Mouse (Mus musculus): ENCODE measurements around the gene Atrn.
"Not testable (repeated sequence)": the region's sequence is repeated elsewhere in the genome, so short reads cannot be mapped to it uniquely, and the experiment has no call there.

Gene Atrn

GRCm38 (mm10) chr2:130950548-130950947 lies 44.3 kb downstream of the Atrn start:
- DNase-seq (ENCODE audit: low read depth in 2 of 2, low spot score in 2 of 2), result peak; percentile 46 to 74

- DNase-seq (ENCODE audit: low read depth in 2 of 2, low spot score in 2 of 2), result no peak
These were observed 52.6 kb downstream of the Atrn start for GRCm38 (mm10) chr2:130958906-130959305.

DNA sequence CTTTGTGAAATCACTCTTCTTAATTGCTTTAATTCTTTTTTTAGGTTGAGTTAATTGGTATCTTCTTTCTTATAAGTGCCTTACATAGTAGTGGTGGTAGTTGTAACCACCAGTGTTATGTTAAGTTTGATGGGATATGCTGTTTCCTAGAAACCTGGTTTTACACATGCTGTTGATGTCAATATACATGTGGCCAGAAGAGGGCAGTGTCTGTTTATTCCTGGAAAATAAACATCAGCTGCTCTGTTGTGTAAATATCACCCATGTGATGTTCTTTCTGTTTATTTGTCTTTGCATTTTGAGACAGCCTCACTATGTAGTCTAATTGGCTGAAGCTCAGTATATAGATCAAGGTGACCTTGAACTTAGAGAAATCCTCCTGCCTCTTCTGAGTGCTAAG lies 55.6 kb downstream of the Atrn start:
- DNase-seq (ENCODE audit: low read depth in 2 of 2, low spot score in 2 of 2), result no peak

- DNase-seq (ENCODE audit: low read depth in 2 of 2, low spot score in 2 of 2), result no peak
These were observed 58.7 kb downstream of the Atrn start for GRCm38 (mm10) chr2:130965042-130965441.

DNA sequence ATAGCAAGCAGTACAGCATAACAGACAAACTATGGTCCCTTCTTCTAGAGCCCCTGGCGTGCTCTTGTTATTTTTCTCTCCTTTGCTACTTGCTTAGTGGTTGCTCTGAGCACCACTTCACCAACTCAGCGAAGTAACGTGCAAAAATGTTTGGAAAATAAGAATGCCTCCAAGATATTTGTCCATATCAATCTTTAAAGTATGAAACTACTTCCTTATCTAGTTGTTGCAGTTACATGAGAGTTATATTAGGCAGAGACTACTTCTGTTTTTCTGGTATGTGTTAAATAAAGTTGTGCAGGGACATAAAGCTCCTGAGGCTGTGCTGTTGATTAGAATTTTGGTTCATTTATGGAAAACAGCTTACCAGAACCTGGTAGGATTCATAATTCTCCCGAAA lies 64.7 kb downstream of the Atrn start:
- DNase-seq (ENCODE audit: low read depth in 2 of 2, low spot score in 2 of 2), result no peak

DNA sequence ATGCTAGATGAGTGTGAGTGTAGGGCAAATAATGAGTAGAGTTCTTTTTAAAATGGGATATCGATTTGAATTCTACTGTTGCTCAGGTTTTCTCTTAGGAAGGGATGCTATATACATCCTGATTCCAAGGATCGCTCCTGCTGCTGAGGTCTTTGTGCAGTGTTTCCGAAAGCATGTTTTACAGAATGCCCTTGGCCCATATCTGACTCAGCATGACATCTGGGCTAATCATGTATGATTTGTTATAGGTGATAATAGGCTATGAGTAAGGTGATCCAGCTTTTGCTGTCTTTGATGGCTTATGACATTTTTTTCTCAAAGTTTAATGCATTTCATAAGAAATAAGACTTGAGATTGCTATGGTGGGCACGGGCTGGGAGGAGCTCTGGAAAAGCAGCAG lies 66.1 kb downstream of the Atrn start:
- DNase-seq (ENCODE audit: low read depth in 2 of 2, low spot score in 2 of 2), result no peak

DNA sequence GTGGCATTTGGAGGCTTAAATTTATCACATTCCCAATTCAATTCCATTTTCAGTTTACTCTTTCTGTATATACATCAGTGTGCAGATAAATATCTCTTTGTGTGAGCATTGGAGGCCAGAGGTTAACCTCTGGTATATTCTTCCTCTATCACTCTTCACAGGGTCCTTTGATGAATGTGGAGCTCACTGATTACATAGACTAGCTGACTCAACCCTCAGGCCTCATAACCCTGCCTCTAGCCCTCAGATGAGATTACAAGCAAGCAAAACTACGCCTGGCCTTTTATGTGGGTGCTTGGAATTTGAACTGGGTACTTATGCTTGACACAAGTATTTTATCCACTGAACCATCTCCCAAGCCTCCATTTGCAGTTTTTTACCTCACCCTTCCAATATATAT lies 68.6 kb downstream of the Atrn start:
- no peak for DNase-seq (ENCODE audit: low read depth in 2 of 2, low spot score in 2 of 2)

DNA sequence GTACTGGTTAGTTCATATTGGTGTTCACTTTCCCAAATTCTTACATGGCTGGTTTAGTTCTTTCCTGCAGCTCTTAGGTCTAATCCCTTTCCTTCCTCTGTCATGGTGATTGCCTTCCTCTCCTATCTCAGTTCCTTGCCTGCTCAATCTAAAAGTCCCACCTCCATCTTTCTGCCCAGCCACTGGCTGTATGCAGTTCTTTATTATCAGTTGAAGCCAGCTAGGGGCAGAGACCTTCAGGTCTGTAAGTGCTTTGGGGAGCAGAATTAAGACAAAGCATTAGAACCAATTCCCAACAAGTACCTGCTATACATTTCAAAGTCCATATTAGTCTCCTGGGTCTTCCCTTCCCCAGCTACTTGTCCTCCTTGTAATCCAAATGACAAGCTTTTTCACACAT lies 71.3 kb downstream of the Atrn start:
- DNase-seq (ENCODE audit: low read depth in 2 of 2, low spot score in 2 of 2), result no peak

DNA sequence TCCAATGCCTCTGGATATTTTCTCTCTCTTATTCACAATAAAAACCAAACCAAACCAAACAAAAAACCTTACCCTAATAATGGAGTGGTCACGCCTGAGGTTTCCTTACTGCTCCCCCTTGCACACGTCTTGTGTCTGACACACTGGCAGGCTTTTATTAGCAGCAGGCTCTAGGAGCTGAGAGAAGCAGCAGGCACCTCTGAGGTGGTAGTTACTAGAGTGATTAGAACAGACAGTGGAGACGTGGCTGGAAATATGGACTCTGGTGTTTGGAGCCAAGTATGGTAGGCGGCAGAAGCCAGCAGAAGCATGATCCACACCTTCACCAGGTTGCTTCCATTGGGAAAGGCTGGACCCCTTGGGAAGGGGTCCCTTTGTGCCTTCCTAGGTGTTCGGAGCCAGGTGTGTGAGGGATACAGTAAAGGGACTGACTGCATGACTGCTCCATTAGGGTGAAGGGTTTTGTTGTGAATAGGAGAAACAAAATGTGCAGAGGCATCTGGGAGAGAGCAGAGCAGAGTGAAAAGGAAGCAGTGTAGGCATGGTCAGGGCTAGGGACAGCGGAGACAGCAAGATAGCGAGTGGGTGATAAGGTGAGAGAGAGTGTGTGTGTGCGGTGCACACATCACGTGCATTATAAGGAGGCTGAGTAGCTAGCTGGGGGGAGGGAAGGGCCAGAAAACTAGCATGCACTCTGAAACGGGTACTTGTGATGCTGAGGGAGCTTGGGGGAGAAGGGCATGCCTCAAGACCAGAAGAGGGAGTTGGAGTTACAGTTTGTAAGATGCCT lies 72.0 kb downstream of the Atrn start:
- no peak for DNase-seq (ENCODE audit: low read depth in 2 of 2, low spot score in 2 of 2)

GRCm38 (mm10) chr2:130979138-130979537 lies 72.8 kb downstream of the Atrn start:
- DNase-seq (ENCODE audit: low read depth in 2 of 2, low spot score in 2 of 2), result no peak

DNA sequence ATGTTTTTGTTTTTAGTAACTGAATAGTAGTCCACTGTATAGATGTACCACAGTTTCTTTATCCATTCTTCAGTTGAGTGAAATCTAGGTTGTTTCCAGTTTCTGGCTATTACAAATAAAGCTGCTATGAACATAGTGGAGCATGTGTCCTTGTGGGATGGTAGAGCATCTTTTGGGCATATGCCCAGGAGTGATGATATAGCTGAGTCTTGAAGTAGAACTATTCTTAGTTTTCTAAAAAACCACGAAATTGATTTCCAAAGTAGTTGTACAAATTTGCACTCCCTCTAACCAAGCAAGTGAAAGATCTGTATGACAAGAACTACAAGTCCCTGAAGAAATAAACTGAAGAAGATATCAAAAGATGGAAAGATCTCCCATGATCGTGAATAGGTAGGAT lies 86.5 kb downstream of the Atrn start:
- DNase-seq (ENCODE audit: low read depth in 2 of 2, low spot score in 2 of 2), result no peak

- no peak for DNase-seq (ENCODE audit: low read depth in 2 of 2, low spot score in 2 of 2)
These were observed 102.8 kb downstream of the Atrn start for GRCm38 (mm10) chr2:131009123-131009522.

- no peak for DNase-seq (ENCODE audit: low read depth in 2 of 2, low spot score in 2 of 2)
These were observed 104.3 kb downstream of the Atrn start for GRCm38 (mm10) chr2:131010566-131010965.

- DNase-seq (ENCODE audit: low read depth in 2 of 2, low spot score in 2 of 2), result no peak
These were observed 118.9 kb downstream of the Atrn start for GRCm38 (mm10) chr2:131025230-131025629.

DNA sequence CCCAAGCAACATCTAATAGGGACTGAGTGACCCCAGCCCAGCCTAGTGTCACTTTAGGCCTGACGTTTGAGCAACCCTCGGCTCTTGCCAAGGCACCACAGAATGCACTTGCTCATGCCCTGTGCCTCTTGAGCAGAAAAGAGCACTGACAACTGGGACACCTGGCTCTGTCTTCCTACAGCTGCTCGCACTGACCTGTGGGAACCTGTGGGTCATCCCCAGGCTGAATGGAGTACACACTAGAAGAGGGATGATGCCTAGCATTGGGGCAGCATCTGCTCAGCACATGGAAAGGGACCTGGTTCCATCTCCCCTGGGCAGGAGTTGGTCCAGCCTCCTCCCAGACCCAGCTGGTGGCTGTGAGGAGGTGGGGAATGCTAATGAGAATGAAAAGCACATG lies 120.6 kb downstream of the Atrn start:
- no peak for DNase-seq (ENCODE audit: low read depth in 2 of 2, low spot score in 2 of 2)

DNA sequence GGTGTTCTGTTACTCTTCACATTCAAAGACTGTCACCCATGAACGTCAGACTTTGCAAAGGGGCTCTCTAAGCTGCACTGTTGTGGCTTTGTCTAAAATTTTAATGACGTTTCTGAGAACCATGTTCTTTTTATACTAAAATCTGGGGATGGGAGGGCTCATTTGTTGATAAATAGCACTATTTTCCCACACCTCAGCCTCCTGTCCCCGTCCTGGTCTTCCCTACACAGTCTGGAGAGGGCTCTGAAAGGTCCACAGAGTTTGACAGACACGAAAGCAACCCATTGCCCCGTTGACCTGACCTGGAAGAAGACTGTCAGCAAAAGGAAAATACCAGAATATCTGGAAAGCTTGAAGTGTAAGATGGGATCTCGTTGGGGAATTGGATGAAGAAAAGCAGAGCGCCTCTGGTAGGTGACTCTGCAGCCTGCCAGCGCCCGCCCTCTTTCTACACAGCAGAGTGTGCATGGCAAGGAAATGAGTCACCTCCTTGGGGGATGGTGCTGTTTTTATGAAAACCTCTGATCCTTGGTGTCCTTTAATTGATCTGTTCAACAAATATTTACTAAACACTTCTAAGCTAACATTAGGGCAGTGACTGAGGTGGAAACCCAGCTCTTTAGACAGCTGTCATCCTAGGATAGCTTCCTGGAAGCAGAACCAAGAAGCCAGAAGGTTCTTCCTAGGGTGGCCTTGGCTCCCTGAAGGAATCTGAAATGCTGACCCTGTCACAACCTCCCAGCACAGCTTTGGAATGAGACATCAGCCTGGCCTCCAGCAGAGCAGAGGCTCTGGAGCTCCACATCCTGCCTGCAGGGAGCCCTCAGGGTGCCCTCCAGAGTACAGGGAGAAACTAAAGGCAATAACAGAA lies 123.0 kb downstream of the Atrn start:
- no peak for DNase-seq (ENCODE audit: low read depth in 2 of 2, low spot score in 2 of 2)

GRCm38 (mm10) chr2:131030561-131030960 lies 124.3 kb downstream of the Atrn start:
- DNase-seq (ENCODE audit: low read depth in 2 of 2, low spot score in 2 of 2), result no peak

DNA sequence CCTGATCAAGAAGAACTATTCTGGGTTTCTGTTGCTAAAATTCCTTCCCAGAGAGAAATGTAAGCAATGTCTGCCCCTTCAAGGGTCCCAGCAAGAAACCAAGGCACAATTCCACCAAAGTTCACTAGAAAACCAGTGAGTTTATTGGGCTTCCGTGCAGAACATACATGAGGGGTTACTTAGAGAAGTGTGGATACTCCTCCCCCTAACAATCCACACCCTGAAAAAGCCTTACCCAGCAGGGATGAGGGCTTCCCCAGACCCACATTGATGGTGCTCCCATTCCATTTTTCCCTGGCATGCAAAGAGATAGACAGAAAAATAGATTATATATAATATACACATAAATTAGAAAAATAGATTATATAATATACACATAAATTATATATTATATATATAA lies 124.7 kb downstream of the Atrn start:
- DNase-seq (ENCODE audit: low read depth in 2 of 2, low spot score in 2 of 2), result no peak

DNA sequence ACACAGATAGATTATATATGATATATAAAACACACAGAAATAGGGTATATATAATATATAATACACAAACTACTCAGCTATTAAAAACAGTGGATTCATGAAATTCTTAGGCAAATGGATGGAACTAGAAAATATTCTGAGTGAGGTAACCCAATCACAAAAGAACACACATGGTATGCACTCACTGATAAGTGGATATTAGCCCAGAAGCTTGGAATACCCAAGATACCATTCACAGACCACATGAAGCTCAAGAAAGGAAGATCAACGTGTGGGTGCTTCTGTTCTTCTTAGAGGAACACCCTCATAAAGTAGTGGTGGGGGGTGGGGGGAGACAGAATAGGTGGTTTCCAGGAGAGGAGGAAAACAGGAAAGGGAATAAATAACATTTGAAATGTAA lies 125.1 kb downstream of the Atrn start:
- DNase-seq (ENCODE audit: low read depth in 2 of 2, low spot score in 2 of 2), result not testable (repeated sequence)

DNA sequence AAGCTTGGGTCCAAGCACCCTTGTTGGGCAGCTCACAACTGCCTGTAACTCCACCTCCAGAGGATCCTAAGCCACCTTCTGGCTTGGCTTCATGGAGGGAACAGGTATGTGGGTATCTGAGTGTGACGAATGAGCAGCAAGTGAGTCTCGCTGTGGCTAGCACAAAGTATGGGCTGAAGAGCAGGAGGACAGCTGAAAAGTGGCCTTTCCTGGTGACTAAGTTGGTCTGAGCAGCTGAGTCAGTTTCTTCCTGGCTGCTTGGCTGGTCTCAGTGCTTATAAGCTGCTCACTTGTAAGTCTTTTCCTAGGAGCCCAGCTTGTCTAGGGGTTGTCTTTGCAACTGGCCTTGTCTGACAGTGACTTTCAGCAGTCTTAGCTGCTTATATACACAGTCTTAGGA lies 130.0 kb downstream of the Atrn start:
- DNase-seq (ENCODE audit: low read depth in 2 of 2, low spot score in 2 of 2), result no peak

DNA sequence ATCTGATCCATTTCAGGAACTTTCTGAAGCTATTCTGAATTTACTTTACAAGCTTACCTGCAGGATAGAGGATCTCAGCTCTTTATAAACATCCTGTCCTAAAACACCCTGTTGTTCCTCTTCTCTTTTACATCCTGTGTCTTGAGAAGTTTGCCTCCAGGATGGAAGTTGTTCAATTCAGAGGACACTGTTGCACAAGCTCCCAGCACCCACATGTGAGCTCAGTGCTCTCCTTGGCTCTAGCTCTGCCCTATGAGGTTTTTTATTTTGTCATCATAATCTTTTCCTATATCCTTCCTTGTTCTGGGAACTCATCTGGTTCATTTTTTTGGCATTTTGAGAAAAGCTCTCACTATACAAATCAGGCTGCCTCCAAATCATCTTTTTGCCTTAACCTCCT lies 130.5 kb downstream of the Atrn start:
- no peak for DNase-seq (ENCODE audit: low read depth in 2 of 2, low spot score in 2 of 2)

DNA sequence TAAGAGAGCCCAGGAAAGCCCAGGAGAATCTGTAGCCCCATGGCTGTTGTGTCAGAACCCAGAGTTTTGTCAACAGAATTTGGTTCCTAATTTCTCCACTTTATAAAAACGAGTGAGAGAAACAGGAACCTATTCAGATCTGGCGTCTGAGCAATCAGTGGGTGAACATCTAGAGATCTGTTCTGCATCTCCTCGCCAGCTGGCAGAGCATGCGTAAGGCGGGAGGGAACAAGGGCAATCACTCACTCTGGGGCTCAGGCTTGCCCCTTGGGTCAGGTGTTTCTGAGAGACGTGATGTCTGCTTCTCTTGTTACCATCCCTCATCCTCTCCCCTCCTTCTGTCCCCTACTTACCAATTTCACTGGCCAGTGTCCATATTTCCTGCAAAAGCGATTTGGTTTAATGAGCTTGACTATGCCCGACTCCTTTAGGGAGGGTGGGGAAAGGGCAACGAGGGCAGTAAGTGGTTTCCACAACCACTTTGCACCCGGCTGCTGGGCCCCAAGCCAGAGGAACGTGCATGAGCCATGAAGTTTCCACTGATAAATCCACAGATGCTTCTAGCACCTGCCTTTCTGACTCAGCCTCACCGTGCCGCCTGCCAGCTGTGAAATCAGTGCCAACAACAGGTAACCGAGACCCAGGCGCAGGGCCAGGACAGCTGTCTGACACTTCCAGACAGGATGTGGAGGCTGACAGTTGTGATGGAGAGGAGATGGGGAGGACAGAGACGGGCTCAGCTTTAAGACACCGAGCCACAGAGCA lies 131.1 kb downstream of the Atrn start:
- no peak for DNase-seq (ENCODE audit: low read depth in 2 of 2, low spot score in 2 of 2)

Measured in CD8-positive naive resting alpha-beta T cell, adult 2 months (primary cell).